Comparison of ENCODE assay signal across 8 mouse cellular contexts in the genomic region with DNA sequence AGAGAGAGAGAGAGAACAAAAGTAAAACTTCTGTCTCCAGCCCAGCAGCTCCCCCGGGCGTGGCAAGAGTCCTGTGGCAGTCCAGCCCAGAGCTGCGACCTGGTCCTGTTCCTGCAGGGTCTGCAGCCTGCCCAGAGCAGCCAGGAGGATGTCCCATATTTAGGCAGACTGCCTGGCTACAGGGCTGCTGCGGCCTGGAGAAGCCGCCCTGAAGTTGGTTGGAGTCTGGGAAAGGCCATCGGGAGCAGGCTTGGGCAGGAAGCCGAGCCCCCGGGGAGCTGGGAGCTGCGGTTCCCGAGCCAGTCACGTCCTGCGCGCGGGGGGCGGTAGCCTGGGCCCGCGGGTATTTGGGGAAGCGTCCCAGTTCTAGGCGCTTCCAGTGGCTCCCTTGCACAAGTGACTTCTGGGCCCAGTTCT. TPM values are rescaled to one million over a fixed set of nuclear protein-coding genes. Genes with fewer than 3 reads are reported as not detected.
DNase-seq lines count a peak whose midpoint lies in the region; ATAC-seq and TF ChIP-seq lines count a peak whose summit lies in the region.

A gene (plus strand): TSS at position 15 of the 417 bp plus-strand sequence.

- H3K4me2 ChIP-seq in forebrain, embryonic 16.5 days (ENCODE audit: low read length): peak within 1 kb of the TSS; percentile 39
- H3K4me2 ChIP-seq in liver, embryonic 16.5 days (ENCODE audit: low read depth, low read length): peak within 1 kb of the TSS; percentile 56
- H3K4me2 ChIP-seq in neural tube, embryonic 13.5 days: peak within 1 kb of the TSS; percentile 56

- no peak for TF ChIP-seq CTCF in E14TG2a.4 (conservative IDR thresholded peaks at IDR 0.05; ENCODE audit: low read length)

- WGBS in forebrain, embryonic 16.5 days: 3% methylated on average over 19 of the region's 19 CpGs
- under 1% methylated on average over 19 of the region's 19 CpGs for WGBS in liver, embryonic 16.5 days (ENCODE audit: insufficient replicate concordance)
- 2% methylated on average over 19 of the region's 19 CpGs for WGBS in neural tube, embryonic 13.5 days

- peak within 1 kb of the TSS; percentile 72 for H3K4me3 ChIP-seq in E14TG2a.4 (replicated peaks; ENCODE audit: low read length)
- H3K4me3 ChIP-seq in forebrain, embryonic 16.5 days (replicated peaks; ENCODE audit: low read length): peak within 1 kb of the TSS; percentile 21
- peak within 1 kb of the TSS; percentile 57 for H3K4me3 ChIP-seq in liver, embryonic 16.5 days (ENCODE audit: low read depth, low read length)
- peak within 1 kb of the TSS; percentile 37 for H3K4me3 ChIP-seq in neural tube, embryonic 13.5 days

- peak; percentile 25 for DNase-seq in c-Kit-positive CD71-negative TER-119-negative erythroid progenitor cells, embryonic 14.5 days (ENCODE audit: low read depth)
- DNase-seq in heart, postnatal 14 days: peak; percentile 88 to 89
- DNase-seq in kidney, postnatal 4 days: peak; percentile 79 to 87
- peak; percentile 67 for DNase-seq in urinary bladder, postnatal 14 days (ENCODE audit: low spot score)

- peak; percentile 78; the same call in 1 of the 2 replicates for ATAC-seq in forebrain, embryonic 16.5 days
- peak; percentile 79 for ATAC-seq in liver, embryonic 16.5 days (ENCODE audit: low read depth)
- peak; percentile 47 for ATAC-seq in neural tube, embryonic 13.5 days (ENCODE audit: low read depth)

- no peak within 1 kb of the TSS for H3K27ac ChIP-seq in forebrain, embryonic 16.5 days (ENCODE audit: low read length)
- H3K27ac ChIP-seq in liver, embryonic 16.5 days (ENCODE audit: low read length): peak within 1 kb of the TSS; percentile 77
- H3K27ac ChIP-seq in neural tube, embryonic 13.5 days (replicated peaks): peak within 1 kb of the TSS; percentile 53

- no peaks in the 10 kb centered on the region for H3K36me3 ChIP-seq in E14TG2a.4 (ENCODE audit: insufficient read depth, low read length)
- no peaks in the 10 kb centered on the region for H3K36me3 ChIP-seq in forebrain, embryonic 16.5 days (ENCODE audit: control insufficient read depth, insufficient read depth)
- no peaks in the 10 kb centered on the region for H3K36me3 ChIP-seq in liver, embryonic 16.5 days (ENCODE audit: control insufficient read depth, insufficient read depth)
- no peaks in the 10 kb centered on the region for H3K36me3 ChIP-seq in neural tube, embryonic 13.5 days

- intact Hi-C loops in heart, postnatal 14 days (cut with DNase I): loop anchor here (5.0 kb wide), 3 partner anchors 37 to 92 kb away; a partner anchor contains a TSS

- peak within 1 kb of the TSS; percentile 16 for H3K9ac ChIP-seq in forebrain, embryonic 16.5 days (replicated peaks; ENCODE audit: low read depth, low read length)
- peak within 1 kb of the TSS; percentile 61 for H3K9ac ChIP-seq in liver, embryonic 16.5 days (ENCODE audit: low read depth, low read length)
- H3K9ac ChIP-seq in neural tube, embryonic 13.5 days: peak within 1 kb of the TSS; percentile 66

- H3K27me3 ChIP-seq in E14TG2a.4 (ENCODE audit: insufficient read depth, low read length): peaks cover 16% of the 10 kb centered on the region
- H3K27me3 ChIP-seq in forebrain, embryonic 16.5 days (replicated peaks; ENCODE audit: control insufficient read depth, insufficient read depth, low read length): no peaks in the 10 kb centered on the region
- H3K27me3 ChIP-seq in liver, embryonic 16.5 days (ENCODE audit: control insufficient read depth, insufficient read depth, low read depth, low read length): no peaks in the 10 kb centered on the region
- H3K27me3 ChIP-seq in neural tube, embryonic 13.5 days: peaks cover 3% of the 10 kb centered on the region; the same call in 1 of the 2 replicates

- H3K4me1 ChIP-seq in E14TG2a.4 (replicated peaks; ENCODE audit: low read depth, low read length): no peaks in the 10 kb centered on the region; the same call in 1 of the 2 replicates
- H3K4me1 ChIP-seq in forebrain, embryonic 16.5 days (replicated peaks; ENCODE audit: control insufficient read depth, insufficient read depth, low read length): peaks cover 4% of the 10 kb centered on the region
- no peaks in the 10 kb centered on the region for H3K4me1 ChIP-seq in liver, embryonic 16.5 days (ENCODE audit: control insufficient read depth, low read depth, low read length)
- H3K4me1 ChIP-seq in neural tube, embryonic 13.5 days (replicated peaks): peaks cover 7% of the 10 kb centered on the region

- no peaks in the 10 kb centered on the region for H3K9me3 ChIP-seq in E14TG2a.4 (ENCODE audit: low read length)
- no peaks in the 10 kb centered on the region for H3K9me3 ChIP-seq in forebrain, embryonic 16.5 days (ENCODE audit: control insufficient read depth, low read length)
- H3K9me3 ChIP-seq in liver, embryonic 16.5 days (replicated peaks; ENCODE audit: control insufficient read depth, low read length): no peaks in the 10 kb centered on the region
- no peaks in the 10 kb centered on the region for H3K9me3 ChIP-seq in neural tube, embryonic 13.5 days

RNA-seq across cellular contexts. Expression of the gene that starts here (rescaled TPM):
- 18.4 and 23.7 TPM in 2 replicates for polyA plus RNA-seq in forebrain, embryonic 16.5 days (2015; fragmentation: Nextera tagmentation; extraction: Ambion mirVana)
- 10 to 100 TPM; 78.8 to 88.5 TPM for total RNA-seq in heart, postnatal 14 days (2021)
- 29.6 and 31.0 TPM in 2 replicates for polyA plus RNA-seq in liver, embryonic 16.5 days (2015; fragmentation: Nextera tagmentation; extraction: Ambion mirVana)
- 39.0 and 42.3 TPM in 2 replicates for polyA plus RNA-seq in neural tube, embryonic 13.5 days (2015; fragmentation: Nextera tagmentation; extraction: Ambion mirVana)

Comparison
In these comparisons a context has a peak if more than half of its experiments do, and no peak if none do; other contexts are left out.
1. H3K4me3 ChIP-seq: peak in every context shown above with its lines; median percentile 72 in E14TG2a.4; 57 in liver, embryonic 16.5 days; 37 in neural tube, embryonic 13.5 days; 21 in forebrain, embryonic 16.5 days.
2. DNase-seq: peak in every context shown above with its lines; median percentile 88 in heart, postnatal 14 days; 83 in kidney, postnatal 4 days; 67 in urinary bladder, postnatal 14 days; 25 in c-Kit-positive CD71-negative TER-119-negative erythroid progenitor cells, embryonic 14.5 days.
3. H3K9ac ChIP-seq: peak in every context shown above with its lines; median percentile 66 in neural tube, embryonic 13.5 days; 61 in liver, embryonic 16.5 days; 16 in forebrain, embryonic 16.5 days.